Mouse (Mus musculus): Measurements from ENCODE around the gene Smpdl3b.

GRCm38 (mm10) chr4:132776764-132777163 lies 19.7 kb upstream of the Smpdl3b start:
- TF ChIP-seq NRF1 (IDR thresholded peaks at IDR 0.05; ENCODE audit: insufficient read depth, low read depth, low read length, poor library complexity, severe bottlenecking) (no peak), BHLHE40 (IDR thresholded peaks at IDR 0.05; ENCODE audit: borderline replicate concordance, low read depth, low read length) (no peak), POLR2A (IDR thresholded peaks at IDR 0.05; ENCODE audit: control insufficient read depth in 1 of 2, insufficient read depth in 1 of 2, low read depth in 1 of 2, low read length in 2 of 2, poor library complexity in 1 of 2) (no peak), E2F4 (IDR thresholded peaks at IDR 0.05; ENCODE audit: borderline replicate concordance, low read depth, low read length) (no peak), HCFC1 (IDR thresholded peaks at IDR 0.05; ENCODE audit: low read depth, low read length) (no peak), CTCF (IDR thresholded peaks at IDR 0.05 in 2 of 3, conservative IDR thresholded peaks at IDR 0.05 in 1 of 3; ENCODE audit: control insufficient read depth in 1 of 3, insufficient read depth in 1 of 3, low read depth in 2 of 3, low read length in 3 of 3, poor library complexity in 1 of 3, severe bottlenecking in 1 of 3) (peak; percentile 56 to 82 (median 70)), JUND (IDR thresholded peaks at IDR 0.05; ENCODE audit: low read depth, low read length) (no peak), RAD21 (IDR thresholded peaks at IDR 0.05; ENCODE audit: low read depth, low read length) (peak; percentile 77), USF2 (IDR thresholded peaks at IDR 0.05; ENCODE audit: borderline replicate concordance in 1 of 2, insufficient read depth in 1 of 2, low read depth in 1 of 2, low read length in 2 of 2) (no peak), GABPA (IDR thresholded peaks at IDR 0.05; ENCODE audit: low read depth, low read length) (no peak), MAZ (IDR thresholded peaks at IDR 0.05; ENCODE audit: low read depth, low read length) (no peak), EP300 (IDR thresholded peaks at IDR 0.05; ENCODE audit: low read depth in 1 of 2, low read length in 2 of 2) (no peak), GATA1 (IDR thresholded peaks at IDR 0.05; ENCODE audit: low read depth, low read length) (no peak), USF1 (IDR thresholded peaks at IDR 0.05; ENCODE audit: low read depth, low read length) (no peak)

Measured in MEL (cell line).